Mouse (Mus musculus) brown adipose tissue, adult 24 weeks (tissue): ENCODE data around the gene Shb. TPM values are rescaled to one million over a fixed set of nuclear protein-coding genes. Genes with fewer than 3 reads are reported as not detected.

Experiments used
- H3K27ac ChIP-seq: fragments of 200-500 bp; replicated peaks from 2 replicates; pipeline ENCODE4 v1.5.1; 2012; ENCODE audit warnings: low read depth, mild to moderate bottlenecking, low read length
- H3K4me1 ChIP-seq: fragments of 200-500 bp; 2 replicates; pipeline ENCODE4 v1.6.1; 2012; ENCODE audit warnings: low read length, mixed read lengths; ENCODE audit not compliant: control insufficient read depth, insufficient read depth, insufficient read length
- H3K4me3 ChIP-seq: fragments of 200-500 bp; 2 replicates; pipeline ENCODE4 v1.5.1; 2012; ENCODE audit warnings: low read depth, mild to moderate bottlenecking, low read length, moderate library complexity; ENCODE audit not compliant: insufficient read depth
- polyA plus RNA-seq: library from polyadenylated mRNA; stranded (reverse); fragments of >200 nt; gene quantifications from 2 replicates; pipeline ENCODE4 v1.2.4, GENCODE M21; 2012; ENCODE audit not compliant: missing spikeins, insufficient read depth, insufficient read length

Shb gene
- polyA plus RNA-seq, 1 experiment = 23.1 TPM

DNA sequence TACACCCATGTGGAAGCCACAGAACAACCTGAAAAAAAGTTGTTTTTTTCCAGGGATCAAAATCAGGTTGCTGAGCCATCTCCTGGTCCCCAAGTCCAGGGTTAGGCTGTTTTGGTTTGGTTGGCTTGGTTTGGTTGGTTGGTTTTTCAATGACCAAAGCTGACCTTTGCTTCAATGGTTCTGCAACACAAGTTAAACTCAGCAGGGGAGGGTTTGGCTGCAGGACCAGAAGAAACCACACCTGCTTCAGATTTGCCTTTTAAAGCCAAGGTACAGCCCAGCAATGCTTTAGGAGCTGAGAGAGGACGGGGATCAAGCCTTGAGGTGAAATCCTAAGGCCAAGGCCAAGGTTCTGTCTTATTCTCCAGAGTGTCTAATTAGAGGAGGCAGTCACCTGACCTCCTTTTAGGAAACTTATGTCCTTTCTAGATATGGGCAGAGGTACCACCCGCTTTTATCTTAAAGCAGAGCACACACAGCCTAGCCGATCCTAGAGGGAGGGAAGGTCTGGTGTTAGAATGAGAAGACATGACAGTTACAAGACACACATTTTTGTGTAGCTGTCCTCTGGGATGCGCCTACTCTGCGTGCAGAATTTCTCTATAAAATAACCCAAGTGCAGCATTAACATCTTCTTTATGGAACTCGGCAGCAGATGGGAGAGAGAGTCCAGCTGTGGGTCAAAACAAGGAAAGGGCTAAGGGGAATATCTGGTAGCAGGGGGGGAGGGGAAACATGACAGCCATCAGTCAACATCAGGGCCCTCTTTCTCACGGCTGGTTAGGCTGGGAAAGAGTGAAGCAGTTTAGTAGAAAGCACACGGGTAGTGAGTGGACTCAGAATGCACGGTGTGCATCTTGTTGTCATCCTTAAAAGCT, 10.3 kb downstream of the Shb start:
- Histone ChIP-seq H3K27ac (peak overlapping the region; percentile 93), H3K4me1 (peaks cover 63% of the 10 kb centered on the region), H3K4me3 (no peak overlapping the region)

DNA sequence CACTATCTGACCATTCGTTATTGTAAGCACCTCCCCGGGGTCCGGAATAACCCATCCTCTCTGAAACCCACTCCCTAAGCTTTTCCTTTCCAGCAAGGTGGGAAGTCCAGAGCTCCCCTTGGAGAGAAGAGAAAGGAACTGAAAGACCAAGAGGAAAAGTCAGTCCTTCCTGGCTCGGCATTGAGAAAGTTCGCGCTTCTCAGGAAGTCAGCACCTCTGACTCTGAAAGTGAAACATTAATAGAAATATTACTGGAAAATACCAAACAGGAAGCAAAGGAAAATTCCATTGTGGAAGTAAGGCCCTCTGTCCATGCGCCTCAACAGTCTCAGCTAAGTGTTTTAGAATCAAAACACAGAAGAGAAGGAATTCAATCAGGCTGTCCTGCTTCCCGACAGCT, 11.9 kb downstream of the Shb start:
- peaks cover 63% of the 10 kb centered on the region for H3K4me1 ChIP-seq
- peak overlapping the region; percentile 76 for H3K27ac ChIP-seq
- H3K4me3 ChIP-seq = peak overlapping the region; percentile 19

DNA sequence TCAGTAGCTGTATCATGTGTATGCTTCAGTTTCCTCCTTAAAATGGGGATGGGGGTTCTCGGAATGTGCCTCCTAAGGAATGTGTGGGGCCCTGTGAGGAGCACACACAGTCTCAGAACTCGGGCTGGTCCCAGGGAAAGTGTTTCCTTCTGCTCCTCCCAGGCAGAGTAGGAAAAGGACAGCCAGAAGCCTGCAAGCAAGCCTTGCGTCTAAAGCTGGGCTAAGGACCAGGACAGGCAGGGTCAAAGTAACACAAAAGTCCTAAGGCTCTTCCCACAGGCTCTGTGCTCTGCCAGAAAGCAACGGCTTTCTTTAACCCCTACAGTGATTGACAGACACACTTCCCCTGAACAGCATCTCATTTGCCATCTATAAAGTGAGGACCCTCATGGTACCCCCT, 14.9 kb downstream of the Shb start:
- peaks cover 75% of the 10 kb centered on the region for H3K4me1 ChIP-seq
- H3K4me3 ChIP-seq = no peak overlapping the region
- peak overlapping the region; percentile 75 for H3K27ac ChIP-seq

DNA sequence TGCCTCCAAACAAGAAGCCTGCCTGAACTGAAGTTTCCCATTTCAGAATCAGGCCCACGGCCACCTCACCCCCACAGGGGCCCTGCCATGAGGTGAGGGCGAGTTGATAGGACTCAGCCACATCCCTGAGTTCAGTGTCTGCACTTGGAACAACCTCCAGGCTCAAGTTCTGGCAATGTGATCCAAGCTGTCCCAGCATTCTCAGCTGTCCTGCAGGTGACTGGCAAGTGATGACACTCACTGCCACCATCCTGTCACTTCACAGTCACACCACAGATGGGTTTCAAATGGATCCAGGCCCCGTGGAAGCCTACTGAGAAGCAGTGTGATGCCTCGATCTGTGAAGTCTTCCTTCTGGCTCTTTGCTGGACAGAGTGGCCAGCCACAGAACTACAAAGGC, 16.4 kb downstream of the Shb start:
- Histone ChIP-seq H3K27ac (no peak overlapping the region), H3K4me1 (peaks cover 60% of the 10 kb centered on the region), H3K4me3 (no peak overlapping the region)

DNA sequence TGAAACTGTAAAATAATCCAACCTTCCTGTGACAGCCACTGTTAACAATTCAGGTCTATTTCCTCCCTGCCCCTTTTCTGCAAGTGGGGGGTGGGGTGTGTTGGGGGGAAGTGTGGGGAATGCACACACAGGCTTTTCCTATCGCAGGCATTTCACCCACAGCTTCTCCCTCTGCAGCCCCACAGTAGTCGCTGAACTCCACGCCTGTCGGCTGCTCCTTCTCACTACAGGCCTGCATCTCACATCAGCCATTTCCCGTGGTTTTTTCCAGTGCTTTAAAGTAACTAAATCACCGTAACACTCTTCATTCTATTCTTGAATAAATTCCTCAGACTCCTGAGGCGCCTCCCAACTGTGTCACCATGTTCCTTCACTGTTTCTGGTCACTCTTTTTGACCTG, 17.9 kb downstream of the Shb start:
- H3K4me1 ChIP-seq = peaks cover 53% of the 10 kb centered on the region
- H3K27ac ChIP-seq = peak overlapping the region; percentile 76
- H3K4me3 ChIP-seq = no peak overlapping the region

DNA sequence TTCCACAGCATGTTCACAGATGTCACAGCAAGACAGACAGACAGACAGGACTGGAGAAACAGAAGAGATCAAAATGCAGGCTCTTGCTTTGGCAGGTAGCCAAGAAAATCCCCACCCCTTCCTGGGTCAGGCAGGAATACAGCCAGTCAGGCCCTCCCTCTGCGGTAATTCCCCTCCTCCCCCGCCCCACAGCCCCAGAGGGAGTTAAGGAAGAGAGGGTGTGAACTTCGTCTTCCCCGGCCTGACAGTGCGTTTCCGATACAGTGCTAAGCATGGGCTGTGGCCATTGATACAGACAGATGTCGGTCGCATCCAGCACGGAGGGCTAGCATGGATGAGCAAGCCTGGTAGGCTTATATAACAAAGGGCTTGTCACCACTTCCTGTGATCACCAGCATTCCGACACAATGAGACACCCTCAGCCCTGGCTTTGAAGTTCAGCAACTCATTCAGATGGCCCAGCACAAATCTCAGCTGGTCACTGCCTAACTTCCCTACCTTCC, 18.4 kb downstream of the Shb start:
- Histone ChIP-seq H3K27ac (peak overlapping the region; percentile 76), H3K4me3 (no peak overlapping the region), H3K4me1 (peaks cover 47% of the 10 kb centered on the region)

DNA sequence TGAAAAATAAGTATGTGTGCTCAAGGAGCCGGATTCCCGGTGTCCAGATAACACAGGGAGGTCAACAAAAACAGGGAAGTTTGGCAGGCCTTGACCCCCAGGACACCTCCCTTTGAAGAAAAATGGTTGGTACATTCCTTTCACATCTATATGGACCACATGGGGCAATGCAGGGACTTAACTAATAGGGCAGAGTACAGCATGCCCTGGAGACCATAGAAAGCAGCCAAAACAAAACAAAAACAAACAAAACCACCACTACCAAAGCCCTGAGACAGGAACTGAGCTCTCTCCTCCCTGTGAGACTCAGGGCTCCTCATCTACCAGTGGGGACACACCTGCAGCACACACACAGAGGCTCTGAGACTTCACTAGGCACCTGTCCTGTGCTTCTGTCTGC, 18.9 kb downstream of the Shb start:
- H3K4me1 ChIP-seq = peaks cover 46% of the 10 kb centered on the region

DNA sequence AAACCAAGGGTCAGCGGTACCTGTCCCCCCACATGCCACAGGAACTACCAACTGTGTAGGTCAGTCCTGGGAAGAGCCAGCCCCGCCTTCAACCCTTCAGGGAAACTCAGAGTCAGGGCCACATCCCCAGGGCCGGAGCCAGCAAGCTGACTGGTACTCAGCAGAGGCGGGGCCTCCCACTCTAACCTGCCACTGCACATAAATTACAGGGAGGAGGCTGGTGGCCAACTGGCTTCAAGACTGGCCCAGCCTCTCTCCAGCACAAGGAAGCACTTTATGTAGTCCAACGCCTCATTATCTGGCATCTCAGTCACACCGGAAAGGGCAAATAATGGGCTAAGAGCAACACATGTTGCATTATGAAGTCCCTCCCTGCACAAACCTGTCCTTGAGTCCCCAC, 22.1 kb downstream of the Shb start:
- Histone ChIP-seq H3K4me1 (peaks cover 48% of the 10 kb centered on the region), H3K27ac (no peak overlapping the region), H3K4me3 (no peak overlapping the region)

More for the DNA sequence above, 18.9 kb downstream of the Shb start:
- H3K27ac ChIP-seq = peak overlapping the region; percentile 76
- no peak overlapping the region for H3K4me3 ChIP-seq

DNA sequence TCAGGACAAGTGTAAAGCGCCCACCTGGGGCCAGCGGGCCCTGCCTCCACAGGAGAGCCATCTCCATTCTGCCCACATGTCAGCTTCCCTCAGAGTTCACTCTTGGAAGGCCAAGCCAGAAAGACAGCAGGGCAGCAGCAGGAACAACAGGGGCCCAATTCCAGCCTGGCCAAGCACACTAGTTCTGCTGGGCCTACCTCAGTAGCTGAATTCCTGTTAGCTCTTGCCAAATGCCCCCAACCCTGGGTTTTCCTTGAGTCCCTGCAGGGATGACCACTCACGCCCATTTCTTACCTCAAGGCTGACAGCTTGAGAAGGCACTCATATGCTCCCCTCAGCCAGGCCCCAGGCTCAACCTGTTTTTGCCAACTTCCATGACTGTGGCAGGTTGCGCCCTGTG, 22.9 kb downstream of the Shb start:
- H3K4me3 ChIP-seq = no peak overlapping the region
- H3K27ac ChIP-seq = no peak overlapping the region
- peaks cover 45% of the 10 kb centered on the region for H3K4me1 ChIP-seq

DNA sequence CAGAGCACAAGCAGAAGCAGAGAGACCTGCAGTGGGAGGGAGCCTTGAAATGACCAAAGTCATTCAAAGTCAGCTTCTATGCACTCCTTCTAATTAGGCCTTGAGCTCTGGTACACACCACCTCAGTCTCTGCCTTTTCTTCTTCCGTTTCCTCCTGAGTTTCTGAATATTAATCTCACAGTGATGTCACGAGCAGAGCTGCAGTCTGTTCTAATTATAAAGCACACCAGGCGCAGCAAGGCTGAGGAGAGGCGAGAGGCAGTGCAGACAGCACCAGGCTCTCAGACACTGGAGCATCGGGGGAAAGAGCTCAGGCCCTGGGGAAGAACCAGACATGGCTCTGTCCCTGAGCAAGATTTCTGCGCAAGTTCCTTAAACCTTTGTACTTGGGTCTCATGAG, 23.8 kb downstream of the Shb start:
- no peak overlapping the region for H3K27ac ChIP-seq
- peaks cover 43% of the 10 kb centered on the region for H3K4me1 ChIP-seq
- H3K4me3 ChIP-seq = no peak overlapping the region

DNA sequence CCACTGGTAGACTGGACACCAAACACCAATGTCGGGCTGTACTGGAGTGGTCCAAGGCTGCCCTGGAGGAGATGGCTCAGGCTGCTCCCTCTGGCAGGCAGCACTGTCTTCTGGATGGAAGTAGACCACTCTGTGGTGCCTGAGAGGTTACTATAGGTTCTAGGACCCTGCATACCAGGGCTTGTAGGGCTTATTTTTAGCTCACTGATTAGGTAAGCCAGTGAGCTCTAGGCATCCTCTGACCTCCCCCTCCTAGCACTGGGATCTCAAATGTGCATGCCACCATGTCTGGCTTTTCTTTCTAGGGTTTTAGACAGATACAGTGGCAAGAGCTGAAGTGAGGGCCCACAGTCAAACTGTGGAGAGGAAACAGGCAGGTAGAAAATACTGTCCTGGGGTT, 24.8 kb downstream of the Shb start:
- Histone ChIP-seq H3K4me3 (no peak overlapping the region), H3K27ac (no peak overlapping the region), H3K4me1 (peaks cover 36% of the 10 kb centered on the region)

DNA sequence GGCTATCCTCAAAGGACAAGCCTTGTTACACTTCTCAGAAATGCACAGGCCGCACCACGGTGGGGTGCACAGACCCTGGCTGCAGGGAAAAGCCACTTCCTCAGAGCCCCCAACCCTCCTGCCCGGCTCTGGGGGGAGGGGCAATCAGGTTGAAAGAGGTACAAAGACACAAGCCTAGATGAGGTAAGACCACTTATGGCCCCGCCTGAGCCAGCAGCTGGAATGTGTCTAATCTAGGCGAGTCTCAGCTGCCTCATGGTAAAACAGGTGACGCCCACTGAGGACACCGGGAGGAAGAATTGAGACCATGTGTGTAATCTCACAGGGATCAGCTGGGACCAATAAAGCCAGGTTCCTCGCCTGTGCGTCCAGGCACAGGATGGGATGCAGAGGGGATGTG, 25.2 kb downstream of the Shb start:
- H3K4me3 ChIP-seq = no peak overlapping the region
- peaks cover 36% of the 10 kb centered on the region for H3K4me1 ChIP-seq
- no peak overlapping the region for H3K27ac ChIP-seq

DNA sequence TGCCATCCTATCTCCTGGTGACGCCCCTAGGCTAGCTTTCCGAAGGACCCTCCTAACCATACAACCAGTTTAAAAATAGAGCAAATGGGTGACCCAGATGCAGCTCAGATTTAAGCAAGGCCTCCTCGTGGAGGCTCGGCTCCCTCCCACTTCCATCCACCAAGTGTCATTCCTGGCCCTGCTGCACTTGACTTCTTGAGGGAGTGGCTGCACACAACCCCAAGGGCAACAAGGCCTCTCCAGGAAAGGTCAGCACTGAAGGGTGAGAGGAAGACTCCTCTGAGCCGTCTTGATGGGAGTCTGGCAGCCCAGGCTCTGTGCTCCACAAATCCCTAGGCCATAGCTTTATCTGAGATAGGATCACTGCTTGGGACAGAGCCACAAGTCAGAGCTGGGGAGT, 25.7 kb downstream of the Shb start:
- Histone ChIP-seq H3K4me1 (peaks cover 36% of the 10 kb centered on the region), H3K27ac (no peak overlapping the region), H3K4me3 (no peak overlapping the region)

DNA sequence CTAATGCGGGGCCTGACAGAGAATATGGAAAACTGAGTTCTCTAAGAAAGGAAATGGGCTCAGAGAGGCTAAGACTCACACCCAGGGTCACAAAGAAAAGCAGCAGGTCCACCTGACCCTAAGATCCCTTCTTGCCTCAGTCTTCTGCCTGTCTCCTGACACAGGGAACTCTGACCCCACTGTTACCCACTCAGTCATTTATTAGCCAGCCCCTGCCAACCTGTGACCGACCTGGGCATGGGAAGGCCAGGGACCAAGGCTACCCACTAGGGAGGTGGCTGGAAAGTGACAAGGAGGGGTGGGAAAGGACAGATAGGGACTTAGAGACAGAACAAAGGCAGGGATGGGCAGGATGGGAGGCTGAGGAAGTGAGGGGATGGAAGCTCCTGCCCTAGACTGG, 26.6 kb downstream of the Shb start:
- Histone ChIP-seq H3K4me1 (peaks cover 41% of the 10 kb centered on the region), H3K4me3 (no peak overlapping the region), H3K27ac (no peak overlapping the region)

DNA sequence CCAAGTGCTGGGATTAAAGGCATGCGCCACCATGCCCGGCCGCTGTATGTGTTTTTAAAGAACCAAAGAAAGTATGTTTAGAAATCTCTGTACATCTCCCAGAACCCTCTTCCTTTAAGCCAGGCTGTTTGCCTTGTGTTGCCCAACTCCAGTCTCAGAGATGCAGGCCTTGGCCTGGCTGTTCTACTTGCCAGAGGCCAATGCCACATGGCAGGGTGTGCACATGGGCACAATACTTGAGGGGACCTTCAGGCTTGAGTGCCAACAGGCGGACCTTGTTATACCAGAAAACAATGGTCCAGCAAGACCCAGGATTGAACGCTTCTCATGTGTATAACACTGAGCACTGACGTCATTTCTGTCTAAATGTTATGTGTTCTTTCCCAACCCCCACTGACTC, 27.1 kb downstream of the Shb start:
- H3K4me3 ChIP-seq = no peak overlapping the region
- H3K4me1 ChIP-seq = peaks cover 43% of the 10 kb centered on the region
- H3K27ac ChIP-seq = no peak overlapping the region

DNA sequence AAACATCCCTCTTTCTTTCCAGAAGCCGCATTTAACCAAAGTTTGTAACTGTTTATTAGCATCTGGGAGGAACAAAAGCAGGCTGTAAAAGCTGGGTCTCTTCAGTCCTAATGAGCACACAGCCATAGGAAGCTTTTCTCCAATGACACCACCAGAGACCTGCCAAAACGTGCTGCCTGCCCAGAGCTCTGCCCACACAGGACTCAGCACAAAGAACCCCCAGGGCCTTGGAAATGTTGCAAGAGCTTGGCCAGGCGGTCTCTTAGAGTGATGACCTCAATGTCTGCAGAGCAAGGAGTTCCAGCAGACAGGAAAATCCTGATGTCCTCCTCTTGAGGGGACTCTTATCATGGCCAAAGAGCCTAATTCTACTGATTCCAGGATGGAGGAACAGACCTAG, 28.5 kb downstream of the Shb start:
- Histone ChIP-seq H3K4me3 (no peak overlapping the region), H3K4me1 (peaks cover 40% of the 10 kb centered on the region), H3K27ac (peak overlapping the region; percentile 34; the same call in 1 of the 2 replicates)
